Comparison of ENCODE assay signal across 15 mouse cellular contexts in genomic region chr1:33136991-33137390, GRCm38 (mm10).
"Had no signal": no experiment of that assay in that cellular context is flagged by ENCODE, and none has a peak within 500 bp of the region (broad histone marks: within the 10 kb centered on the region; RNA-seq: fewer than 3 reads in every experiment).

No protein-coding gene starts in this region.

- H3K4me2 ChIP-seq: kidney, embryonic 15.5 days; liver, embryonic 11.5 days; liver, embryonic 15.5 days; neural tube, embryonic 15.5 days had no signal

- H3K4me3 ChIP-seq: kidney, embryonic 15.5 days; left cerebral cortex, adult 2 months; limb, embryonic 10.5 days; liver, embryonic 15.5 days; megakaryocyte, embryonic 14.5 days; myocyte; neural tube, embryonic 15.5 days had no signal

- DNase-seq: kidney, postnatal 14 days; lung, adult 2 months; lung, postnatal 10 days; right cerebral cortex, adult 18-20 months; right cerebral cortex, postnatal 25 days; thymus, postnatal 4 days had no signal

- H3K27ac ChIP-seq: kidney, embryonic 15.5 days; left cerebral cortex, adult 2 months; limb, embryonic 10.5 days; liver, embryonic 15.5 days; macrophage; neural tube, embryonic 15.5 days had no signal

- H3K27me3 ChIP-seq: kidney, embryonic 15.5 days; liver, embryonic 15.5 days; megakaryocyte, embryonic 14.5 days; neural tube, embryonic 15.5 days had no signal

- H3K9ac ChIP-seq: kidney, embryonic 15.5 days; liver, embryonic 15.5 days; neural tube, embryonic 15.5 days had no signal

- H3K9me3 ChIP-seq: kidney, embryonic 15.5 days; limb, embryonic 10.5 days; liver, embryonic 15.5 days; megakaryocyte, embryonic 14.5 days; neural tube, embryonic 15.5 days had no signal

- H3K4me1 ChIP-seq: kidney, embryonic 15.5 days; limb, embryonic 10.5 days; liver, embryonic 15.5 days; megakaryocyte, embryonic 14.5 days; neural tube, embryonic 15.5 days had no signal

- H3K36me3 ChIP-seq: kidney, embryonic 15.5 days; limb, embryonic 10.5 days; liver, embryonic 15.5 days; neural tube, embryonic 15.5 days had no signal
